Mouse (Mus musculus) mesoderm, embryonic 11.5 days (tissue): ENCODE results near the gene Mettl11b.
"Not testable (repeated sequence)": the region's sequence is repeated elsewhere in the genome, so short reads cannot be mapped to it uniquely, and the experiment has no call there.

Experiments
- DNase-seq: peaks from one replicate; pipeline ENCODE4 v3.0.0-alpha.2; 2012; ENCODE audit warnings: low read depth, low spot score

Gene Mettl11b

DNA sequence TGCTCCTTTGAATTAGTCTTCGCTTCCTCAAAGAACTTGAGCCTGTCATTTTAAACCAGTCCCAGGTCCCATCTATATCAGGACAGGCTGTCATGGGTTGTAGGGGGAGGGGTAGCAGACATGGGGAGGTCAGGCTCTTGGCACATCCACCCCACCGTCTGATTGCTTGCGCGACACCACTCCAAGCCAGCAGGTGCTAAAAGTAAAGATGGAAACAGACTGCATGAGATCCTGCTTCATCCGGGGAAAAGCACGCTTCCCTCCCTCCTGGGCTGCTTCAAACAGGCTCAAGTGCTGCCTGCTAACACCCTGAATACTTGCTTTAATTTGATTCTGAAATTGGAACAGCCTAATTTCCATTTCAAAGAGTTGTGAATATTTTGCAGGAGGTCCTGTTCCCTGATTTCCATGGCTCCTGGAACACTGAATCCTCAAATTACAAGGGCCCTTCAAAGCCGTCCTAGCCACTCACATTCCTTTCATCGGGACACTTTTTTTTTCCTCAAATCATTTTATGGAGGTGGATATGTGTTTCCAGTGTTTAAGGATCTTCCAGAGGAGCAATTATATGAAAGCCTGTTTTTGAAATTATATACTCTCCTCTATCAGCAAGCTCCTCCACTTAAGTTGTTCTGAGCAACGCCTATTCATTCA, at the start of gene Mettl11b:
TSS of gene Mettl11b (minus strand) at position 127 of the 654 bp plus-strand sequence.
- no peak for DNase-seq

DNA sequence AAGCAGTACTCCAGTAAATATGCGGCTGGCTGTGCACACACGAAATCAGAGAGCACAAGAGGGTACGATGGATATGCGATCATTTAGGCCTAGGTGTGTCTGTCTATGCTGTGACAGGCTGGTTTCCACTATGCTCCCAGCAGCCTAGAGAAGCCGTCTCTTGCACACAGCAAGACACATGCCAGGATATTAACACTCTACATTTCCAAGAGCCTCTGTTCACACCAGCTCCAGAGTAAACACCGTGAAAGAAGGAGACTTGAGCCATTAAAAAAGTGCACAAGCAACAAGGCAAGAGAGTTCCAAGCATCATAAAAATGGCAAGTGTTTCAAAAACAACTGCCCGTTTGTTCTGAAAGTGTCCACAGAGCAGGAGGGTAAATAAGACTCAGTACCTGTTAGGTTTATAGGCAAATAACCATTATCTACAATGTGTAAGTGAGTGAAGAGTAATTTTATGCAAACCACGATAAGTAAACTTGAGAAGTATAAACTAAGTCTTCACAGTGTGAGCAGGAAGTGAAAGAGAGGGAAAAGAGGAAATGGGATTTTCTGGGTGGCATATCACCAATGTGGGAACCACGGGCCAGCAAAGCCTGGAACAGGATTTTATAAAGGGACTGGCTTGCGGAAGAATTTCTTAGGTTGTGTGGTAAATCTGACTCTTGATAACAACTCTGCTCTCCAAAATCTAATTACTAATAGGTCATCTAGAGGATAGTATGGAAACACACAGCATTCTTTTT, 32.6 kb upstream of the Mettl11b start:
- no peak for DNase-seq

DNA sequence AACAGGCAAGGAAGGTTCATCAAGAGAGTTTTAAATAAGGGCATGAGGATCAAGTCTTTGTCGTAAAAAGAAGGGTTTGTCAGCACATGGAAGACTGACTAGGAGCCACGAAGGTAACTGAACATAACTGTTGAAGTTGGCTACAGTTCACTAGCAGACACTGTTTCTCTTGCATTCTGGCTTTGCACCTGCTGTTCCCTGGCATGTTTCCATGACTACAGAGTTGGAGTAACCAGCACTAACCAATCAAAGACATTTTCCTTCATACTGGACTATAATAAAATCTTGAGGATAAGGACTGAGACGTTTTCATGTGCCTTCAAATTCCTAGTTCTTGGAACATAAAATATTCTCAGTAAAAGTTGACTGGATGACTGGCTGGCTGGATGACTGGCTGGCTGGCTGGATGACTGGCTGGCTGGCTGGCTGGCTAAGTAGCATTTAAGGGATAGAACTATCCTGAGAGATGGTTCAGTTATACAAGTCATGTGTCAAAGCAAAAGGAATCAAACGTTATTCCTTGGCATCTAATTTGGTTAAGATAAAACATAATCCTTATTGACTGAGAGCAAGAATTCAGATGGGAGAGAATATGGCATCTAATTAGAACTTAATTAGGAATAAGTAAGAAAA, 26.4 kb upstream of the Mettl11b start:
- no peak for DNase-seq

DNA sequence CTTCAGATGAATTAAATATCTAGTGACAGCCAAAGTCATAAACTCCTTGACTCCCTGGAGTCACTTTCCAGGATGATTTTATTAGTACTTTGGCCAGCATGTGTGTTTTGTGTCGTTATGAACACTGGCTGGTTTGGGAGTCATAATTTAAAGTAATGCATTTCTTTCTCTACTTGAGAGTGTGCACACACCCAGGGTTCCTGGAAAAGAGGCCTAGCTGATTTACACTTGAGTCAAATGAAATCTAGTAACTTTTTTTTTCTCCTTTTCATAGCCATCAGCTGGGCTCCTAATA, 12.2 kb upstream of the Mettl11b start:
- DNase-seq: no peak

DNA sequence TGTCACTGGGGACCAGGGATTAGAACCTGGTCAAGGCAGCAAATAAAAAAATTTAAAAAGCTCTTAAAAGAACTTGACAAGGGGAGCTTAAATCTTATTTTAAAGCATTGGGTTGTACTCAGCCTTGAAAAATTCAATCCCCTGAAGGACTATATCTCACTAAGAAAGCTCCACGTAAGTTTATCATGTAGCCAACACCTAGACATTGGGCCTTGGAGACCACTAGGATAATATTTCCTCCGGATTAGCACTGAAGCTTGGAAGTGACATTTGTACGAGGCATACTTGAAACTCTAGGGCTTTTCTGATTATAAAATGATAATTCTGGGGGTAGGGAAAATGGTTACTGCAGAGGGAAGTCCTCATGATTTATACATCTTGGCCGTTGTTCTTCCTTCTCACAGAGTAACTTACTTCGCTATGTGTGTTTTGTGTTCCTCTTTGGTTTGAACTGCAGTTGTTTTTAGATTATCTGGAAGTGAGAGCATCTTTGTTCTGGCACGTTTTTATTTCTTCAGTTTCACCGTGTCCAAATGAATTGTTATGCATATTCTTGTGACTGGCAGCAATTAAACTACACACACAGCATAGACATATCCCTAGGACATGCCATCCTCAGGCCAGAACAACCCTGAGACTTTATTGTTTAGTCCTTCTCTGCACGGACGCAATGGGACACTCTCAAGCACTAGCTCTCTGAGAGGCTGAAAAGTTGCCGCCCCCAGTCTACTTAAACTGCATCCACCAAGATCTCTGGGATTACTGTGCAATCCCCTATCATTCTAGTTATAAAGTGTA, 11.6 kb upstream of the Mettl11b start:
- DNase-seq: no peak

DNA sequence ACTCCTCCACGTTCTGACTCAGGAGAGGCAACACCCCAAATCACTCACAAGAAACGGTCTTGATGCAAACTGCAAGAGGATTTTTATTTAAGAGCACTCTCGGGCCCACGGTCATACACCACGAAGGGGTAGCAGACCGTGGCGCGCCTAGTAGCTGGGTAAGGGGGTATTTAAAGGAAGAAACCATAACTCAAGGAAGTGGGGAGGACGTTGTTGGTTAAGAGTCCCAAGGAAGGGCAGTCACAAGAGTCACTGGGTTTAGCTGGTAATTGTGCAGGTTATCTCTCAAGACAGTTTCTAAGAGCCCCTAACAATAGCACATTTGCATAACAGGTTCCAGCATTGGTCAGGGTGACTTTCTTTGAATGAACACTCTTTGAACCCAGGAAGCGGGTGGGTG, 6.1 kb upstream of the Mettl11b start:
- DNase-seq: not testable (repeated sequence)

DNA sequence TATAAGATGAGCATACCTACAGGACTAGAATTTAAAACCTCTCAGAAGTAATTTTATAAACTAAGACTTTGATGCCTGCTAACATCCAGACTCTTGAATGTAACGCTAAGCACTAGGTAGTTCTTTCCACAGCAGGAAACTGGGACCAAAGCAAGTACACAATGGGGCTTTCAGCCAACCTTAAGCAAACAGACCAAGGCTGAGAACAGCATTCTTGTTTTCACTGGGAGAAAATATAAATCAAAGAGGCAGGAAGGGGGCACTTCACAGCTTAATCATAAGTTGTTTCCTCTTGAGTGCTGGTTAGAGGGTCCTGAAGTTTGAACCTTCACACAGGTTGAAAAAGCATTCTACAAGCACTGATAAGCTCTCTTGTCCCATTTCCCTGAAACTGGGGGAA, 1.1 kb downstream of the Mettl11b start:
- DNase-seq: no peak

DNA sequence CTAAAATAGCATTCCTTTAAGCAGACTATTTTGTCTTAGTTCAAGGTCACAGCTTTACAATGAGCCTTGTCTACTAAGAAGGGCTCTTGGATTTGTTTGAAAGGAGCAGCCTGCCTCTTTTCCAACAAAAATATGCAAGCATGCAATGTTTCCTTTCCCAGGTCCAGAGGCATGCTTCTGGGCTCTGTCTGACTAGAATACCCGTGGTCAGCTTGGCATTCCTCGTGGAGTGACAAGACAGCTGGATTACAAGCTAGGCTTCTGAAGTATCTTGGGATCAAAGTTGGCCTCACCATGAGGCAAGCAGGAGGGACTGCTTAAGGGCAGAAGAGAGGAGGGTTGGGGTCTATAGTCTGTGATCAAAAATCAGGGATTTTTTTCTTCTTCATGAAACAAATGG, 16.4 kb downstream of the Mettl11b start:
- peak; percentile 17 for DNase-seq

DNA sequence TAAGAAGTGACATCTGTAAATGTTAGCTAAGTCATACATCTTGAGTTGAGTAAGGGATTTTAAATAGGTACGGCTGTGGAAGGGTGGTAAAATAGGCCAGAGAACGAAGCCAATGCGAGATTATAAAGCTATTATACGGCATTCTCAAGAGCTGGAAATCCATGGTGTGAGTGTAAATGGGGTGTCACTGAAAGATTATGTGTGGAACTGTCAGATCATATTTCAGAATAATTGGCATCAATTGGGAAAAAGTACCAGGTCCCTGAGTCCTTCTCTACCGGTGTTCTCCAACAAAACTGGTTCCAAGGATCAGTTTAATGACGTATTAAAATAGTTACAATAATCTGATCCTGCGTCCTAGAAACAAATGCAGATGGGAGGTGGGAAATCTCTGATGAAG, 24.5 kb downstream of the Mettl11b start:
- no peak for DNase-seq

DNA sequence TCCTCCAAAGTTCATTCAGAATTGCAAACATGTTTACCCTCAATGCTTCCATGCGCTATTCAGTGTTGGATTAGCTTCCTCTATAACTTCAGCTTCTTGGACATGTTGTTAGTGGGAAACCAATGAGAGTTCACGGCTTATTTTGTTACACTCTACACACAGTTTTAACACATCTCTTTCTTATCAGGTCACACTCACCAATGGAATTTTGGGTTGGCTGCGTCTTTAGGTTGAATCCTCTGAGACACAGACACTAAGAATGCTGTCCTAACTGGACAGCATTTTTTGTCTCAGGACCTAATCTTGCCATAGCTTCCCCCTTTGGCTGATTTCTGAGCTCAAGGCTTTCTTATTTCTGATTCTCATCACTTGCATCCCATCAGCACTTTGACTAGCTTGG, 25.3 kb downstream of the Mettl11b start:
- no peak for DNase-seq

DNA sequence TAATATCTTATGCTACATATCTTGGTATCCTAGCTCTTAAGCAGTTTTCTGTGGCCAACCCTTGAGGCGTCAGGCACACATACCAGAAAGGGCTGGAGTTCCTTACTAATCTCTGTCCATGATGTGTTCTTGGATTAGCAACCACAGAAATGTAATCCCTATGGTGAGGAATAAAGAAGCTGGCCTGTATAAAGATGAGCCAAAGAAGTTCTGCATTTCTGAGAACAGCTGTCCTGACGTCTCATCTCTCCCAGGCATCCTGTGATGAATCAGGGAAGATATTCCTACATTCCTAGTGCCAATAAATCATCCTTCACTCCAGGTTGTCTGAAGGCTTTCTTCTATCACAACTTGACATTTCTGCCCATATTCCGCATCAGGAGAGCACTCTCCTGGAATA, 33.2 kb downstream of the Mettl11b start:
- no peak for DNase-seq

DNA sequence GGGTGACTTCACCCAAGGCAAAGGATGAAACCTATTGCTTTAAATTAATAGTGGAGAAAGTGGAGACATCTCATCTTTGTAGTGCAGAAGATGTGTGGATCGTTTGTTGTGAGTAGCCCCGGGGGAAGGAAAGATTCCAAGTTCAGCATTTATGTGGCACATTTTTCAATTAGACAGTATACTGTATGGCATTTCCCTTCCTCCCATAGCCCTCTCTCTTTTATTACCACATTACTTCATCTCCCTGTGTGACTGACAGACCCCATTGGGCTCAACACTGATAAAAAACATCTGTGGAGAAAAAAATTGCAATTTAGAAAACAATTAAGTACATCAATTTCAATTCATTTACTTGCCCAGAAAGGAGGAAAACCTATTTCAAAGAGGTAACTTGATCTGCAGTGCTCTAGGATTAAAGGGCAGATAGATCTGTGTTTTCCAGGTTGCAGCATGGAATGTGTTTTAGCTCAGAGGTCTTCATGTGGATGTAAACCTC, 42.0 kb downstream of the Mettl11b start:
- peak; percentile 20 for DNase-seq

DNA sequence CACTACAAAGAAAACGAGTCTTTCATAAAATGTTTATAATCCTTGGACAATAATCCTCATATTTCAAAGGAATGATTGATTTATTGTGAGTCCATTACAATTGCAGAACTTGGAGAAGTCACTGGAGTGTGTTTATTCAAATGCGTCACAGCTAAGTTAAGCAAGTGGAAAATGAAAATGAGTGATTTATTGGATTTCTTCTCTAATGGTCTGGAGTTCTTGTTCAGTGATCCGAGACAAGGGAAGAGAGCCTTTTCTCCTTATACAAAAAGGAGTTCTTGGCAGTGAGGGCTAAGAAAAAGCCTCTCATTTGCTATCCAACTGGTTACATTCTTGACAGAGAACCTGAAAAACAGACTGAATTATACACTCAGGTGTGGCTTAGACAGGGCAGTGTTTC, 42.9 kb downstream of the Mettl11b start:
- no peak for DNase-seq

DNA sequence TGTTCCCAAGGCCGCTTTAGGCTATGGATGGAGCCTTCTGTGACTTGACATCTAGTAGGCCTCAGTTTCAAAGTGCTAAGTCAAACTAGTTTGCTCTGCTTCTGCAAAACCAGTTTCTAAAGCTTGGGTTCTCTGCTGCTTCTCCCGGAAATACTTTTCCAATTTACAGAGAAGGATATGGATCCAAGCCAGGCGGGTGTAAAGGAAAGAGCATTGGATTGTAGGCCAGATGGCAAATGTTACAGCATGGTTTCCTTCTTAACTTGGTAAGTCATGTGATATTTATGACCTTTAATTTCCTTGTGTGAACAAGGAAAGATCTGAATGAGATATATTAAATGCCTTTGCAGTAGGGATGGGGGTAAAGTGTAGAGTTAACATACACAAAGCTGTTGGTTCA, 52.2 kb downstream of the Mettl11b start:
- DNase-seq: no peak

DNA sequence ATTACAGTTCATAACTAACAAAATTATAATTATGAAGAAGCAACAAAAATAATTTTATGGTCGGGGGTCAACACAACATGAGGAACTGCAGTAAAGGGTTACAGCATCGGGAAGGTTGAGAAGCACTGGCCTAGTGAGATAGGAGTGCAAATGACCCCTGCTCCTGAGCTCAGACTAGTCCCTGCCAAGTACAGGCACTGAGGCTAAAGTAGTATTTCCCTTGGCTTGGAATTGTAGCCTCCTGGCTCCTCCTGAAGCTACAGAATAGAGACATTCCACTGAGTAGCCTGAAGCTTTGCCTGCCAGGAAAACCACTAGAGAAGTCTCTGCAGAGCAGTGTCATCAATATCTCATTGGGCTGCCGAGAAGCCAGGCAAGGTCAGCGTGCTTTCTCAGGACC, 53.7 kb downstream of the Mettl11b start:
- no peak for DNase-seq

DNA sequence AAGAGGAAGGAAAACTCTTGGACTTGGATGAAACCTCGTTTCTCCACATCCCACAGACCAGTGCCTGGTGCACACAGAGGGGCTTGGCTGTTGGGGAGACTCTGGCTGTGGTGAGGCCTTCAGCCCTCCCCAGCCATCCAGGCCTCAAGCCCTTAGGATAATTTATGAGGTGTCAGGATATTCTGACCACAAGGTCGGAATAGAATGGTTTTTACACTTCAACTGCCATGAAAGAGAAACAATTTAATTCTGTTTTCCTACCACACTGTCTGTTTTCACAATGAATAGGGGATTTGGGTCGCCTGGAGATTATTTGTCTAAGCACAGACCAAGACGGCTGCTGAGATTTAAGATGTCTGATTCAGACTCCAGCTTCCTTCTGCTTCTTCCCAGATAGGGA, 54.3 kb downstream of the Mettl11b start:
- peak; percentile 56 for DNase-seq

DNA sequence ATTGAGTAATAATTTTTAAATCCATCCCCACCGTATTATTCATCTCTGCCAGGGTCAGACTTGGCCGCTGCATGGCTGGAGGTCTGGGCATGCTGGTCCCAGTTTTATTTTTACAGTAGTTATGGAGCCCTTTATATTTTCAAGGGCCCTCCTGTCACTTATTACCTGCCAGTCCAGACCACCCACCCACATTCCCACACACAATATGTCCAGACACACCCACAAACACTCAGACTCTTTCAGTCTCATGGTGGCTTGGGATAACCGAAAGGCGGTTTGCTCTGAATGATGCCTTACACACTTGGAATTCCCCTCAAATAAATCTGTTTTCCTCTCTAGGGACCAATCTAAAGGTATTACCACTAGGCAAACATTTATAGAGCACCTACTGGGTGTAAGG, 55.1 kb downstream of the Mettl11b start:
- DNase-seq: no peak

DNA sequence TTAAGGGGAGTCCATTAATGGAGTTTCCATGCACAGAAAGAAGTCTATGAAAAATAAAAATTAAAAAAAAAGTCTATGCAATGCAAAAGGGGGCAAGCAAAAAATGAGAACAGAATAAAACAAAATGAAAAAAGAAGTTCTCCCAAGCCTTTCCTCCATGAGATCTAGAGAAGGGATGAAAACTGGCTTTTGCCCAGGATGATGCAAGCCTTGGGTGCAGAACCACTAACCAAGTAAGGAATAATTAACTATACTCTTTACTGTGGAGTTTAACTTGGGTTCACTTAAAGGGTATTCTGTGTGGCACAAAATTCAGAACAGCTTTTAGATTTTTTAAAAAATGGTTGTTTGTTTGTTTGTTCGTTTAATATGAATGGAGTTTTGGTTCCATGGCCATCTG, 62.6 kb downstream of the Mettl11b start:
- DNase-seq: no peak

DNA sequence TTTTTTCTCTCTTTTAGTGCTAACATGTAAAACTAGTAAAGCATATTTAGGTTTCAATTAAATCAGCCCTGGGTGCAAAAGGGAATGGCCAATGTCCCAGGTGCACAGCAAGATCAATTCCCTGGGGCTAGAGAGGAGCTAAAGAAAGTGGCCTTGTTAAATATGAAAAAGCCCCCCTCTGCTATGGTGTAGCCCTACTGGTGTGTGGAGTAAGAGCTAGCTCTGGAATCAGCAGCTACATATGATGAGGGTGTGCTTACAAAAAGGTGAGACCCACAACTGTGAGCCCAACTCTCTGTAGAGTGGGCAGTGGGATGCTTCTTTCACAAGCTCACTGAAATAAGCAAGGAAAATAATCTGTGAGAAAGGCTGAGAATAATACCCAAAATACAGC, 66.5 kb downstream of the Mettl11b start:
- DNase-seq: no peak

DNA sequence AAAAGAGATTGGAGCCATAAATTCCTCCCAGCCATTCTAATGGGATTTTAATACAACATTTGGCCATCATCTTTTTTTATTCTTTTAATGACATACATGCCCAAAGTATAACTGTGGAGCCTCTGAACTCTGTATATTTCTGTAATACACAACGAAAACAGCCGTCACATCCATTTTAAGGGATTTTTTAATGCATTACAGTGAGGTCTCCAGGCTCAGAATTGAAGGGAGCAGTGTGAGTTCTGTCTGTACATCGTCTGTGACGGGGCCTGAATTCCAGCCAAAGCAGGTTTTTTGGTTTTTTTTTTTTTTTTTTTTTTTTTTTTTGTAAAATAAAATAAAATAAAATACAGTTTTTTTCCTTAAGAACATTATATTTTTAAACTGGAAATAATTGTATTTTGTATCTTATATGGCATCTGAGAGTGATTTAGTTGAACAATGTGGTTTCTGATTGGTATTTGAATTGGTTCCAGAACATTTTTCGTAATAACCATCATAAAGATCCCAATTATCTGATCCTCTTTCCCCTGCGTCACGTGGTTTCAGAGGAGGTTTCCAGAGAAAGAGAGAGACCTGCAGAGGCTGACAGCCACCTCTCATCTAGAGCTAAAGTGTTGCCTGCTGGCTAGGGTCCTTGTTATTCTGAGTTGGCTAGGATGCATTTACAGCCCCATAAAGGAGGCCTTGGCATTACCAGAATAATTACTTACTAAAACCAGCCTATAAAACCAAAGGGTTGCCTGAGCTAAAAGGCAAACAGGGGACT, 67.1 kb downstream of the Mettl11b start:
- DNase-seq: no peak

DNA sequence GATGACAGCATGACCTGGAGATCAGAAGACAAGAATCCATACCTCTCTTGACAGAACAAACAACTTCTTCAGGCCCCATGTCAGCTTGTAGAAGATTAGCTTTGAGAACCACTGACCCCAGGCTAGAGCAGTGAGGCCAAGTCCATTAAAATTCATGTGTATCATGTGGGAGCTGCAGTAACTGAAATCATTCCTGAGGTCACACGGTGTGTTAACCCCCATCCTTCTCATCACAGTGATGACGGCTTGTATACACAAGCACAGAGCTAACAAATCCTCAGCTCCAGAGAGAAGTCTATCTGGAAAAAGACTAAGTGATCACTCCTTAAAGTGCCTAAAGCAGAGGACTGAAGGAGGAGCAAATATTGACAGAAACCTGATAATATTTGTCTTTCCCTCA, 68.0 kb downstream of the Mettl11b start:
- no peak for DNase-seq
